Mouse (Mus musculus) kidney, adult 2 months (tissue): Measurements from ENCODE around the gene Ablim1.

Source experiments
- CTCF ChIP-seq: fragments of 200-500 bp; conservative IDR thresholded peaks from 2 replicates; pipeline ENCODE4 v1.5.1; 2011; ENCODE audit warnings: low read depth, mild to moderate bottlenecking, control low read depth, low read length, moderate library complexity, mixed read lengths; ENCODE audit not compliant: insufficient read depth, insufficient read length
- POLR2A ChIP-seq: fragments of 200-500 bp; IDR thresholded peaks from one replicate; pipeline ENCODE4 v1.6.1; 2011; ENCODE audit warnings: low read depth, low read length, control low read depth

DNA sequence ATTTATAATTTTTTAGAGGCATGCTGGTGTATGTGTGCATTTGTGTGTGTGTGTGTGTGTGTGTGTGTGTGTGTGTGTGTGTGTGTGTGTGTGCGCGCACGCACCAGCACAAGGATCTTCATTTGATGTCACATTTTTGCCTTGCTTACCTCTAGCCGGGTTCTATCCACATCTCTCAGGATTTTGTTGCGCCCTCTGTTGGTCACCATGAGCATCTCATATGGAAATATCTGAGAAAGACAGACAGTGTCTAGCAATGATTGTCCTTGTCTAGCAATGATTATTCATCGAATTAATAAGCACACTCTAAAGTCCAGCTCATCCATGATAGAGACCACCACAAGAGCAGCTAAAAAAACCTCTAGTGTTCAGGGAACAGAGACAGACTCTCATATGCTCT is 275.5 kb downstream of the Ablim1 start:
- TF ChIP-seq CTCF (0 out of 2 replicates have a peak, but pooled peaks have one; percentile 29), POLR2A (no peak)
